Mouse (Mus musculus) midbrain, embryonic 14.5 days (tissue): ENCODE results near the gene Syt1. TPM values are rescaled to one million over a fixed set of nuclear protein-coding genes. Genes with fewer than 3 reads are reported as not detected.
A peak's percentile ranks its signal among the peaks of the same experiment; 100 is the strongest.

Experiments used
- ATAC-seq: fragments of 200-750 bp; cut with Nextera tagmentation; 2 replicates; pipeline ENCODE4 v1.8.0; 2017; ENCODE audit warnings: moderate number of reproducible peaks, moderate library complexity; ENCODE audit not compliant: low FRiP score, low TSS enrichment
- DNase-seq: peaks from one replicate; pipeline ENCODE4 v3.0.0-alpha.2; 2015
- H3K27ac ChIP-seq: fragments of 300-500 bp; sonication (generic); replicated peaks from 2 replicates; pipeline ENCODE4 v1.5.1; 2014; ENCODE audit warnings: mild to moderate bottlenecking, low read depth, low read length, moderate library complexity
- H3K27me3 ChIP-seq: fragments of 300-500 bp; sonication (generic); 2 replicates; pipeline ENCODE4 v1.6.1; 2014; ENCODE audit warnings: low read length, control low read depth, mixed read lengths; ENCODE audit not compliant: control insufficient read depth, insufficient read depth
- H3K36me3 ChIP-seq: fragments of 300-500 bp; sonication (generic); 2 replicates; pipeline ENCODE4 v1.6.1; 2014; ENCODE audit warnings: low read length, control low read depth; ENCODE audit not compliant: control insufficient read depth, insufficient read depth
- H3K4me1 ChIP-seq: fragments of 300-500 bp; sonication (generic); 2 replicates; pipeline ENCODE4 v1.6.1; 2014; ENCODE audit warnings: mild to moderate bottlenecking, antibody characterized with exemption, low read length, control low read depth; ENCODE audit not compliant: control insufficient read depth, insufficient read depth
- H3K4me2 ChIP-seq: fragments of 300-500 bp; sonication (generic); 2 replicates; pipeline ENCODE4 v1.6.1; 2014; ENCODE audit warnings: mild to moderate bottlenecking, low read length, moderate library complexity
- H3K4me3 ChIP-seq: fragments of 300-500 bp; sonication (generic); replicated peaks from 2 replicates; pipeline ENCODE4 v1.5.1; 2014; ENCODE audit warnings: low read depth, low read length
- H3K9ac ChIP-seq: fragments of 300-500 bp; sonication (generic); replicated peaks from 2 replicates; pipeline ENCODE4 v1.6.1; 2014; ENCODE audit warnings: mild to moderate bottlenecking, low read length, moderate library complexity
- H3K9me3 ChIP-seq: fragments of 300-500 bp; sonication (generic); 2 replicates; pipeline ENCODE4 v1.6.1; 2016; ENCODE audit warnings: low read length, control low read depth, mixed read lengths; ENCODE audit not compliant: control insufficient read depth
- WGBS: fragments of 180-500 bp; shearing (Covaris S2); extraction: QIAGEN DNeasy Blood & Tissue Kit; methylation state at CpG from one replicate; pipeline ENCODE4 v1.1.7; 2014; 5-methylcytosine and 5-hydroxymethylcytosine counted together
- polyA plus RNA-seq: library from polyadenylated mRNA; unstranded; fragments of >200 nt; fragmentation: Nextera tagmentation; extraction: Ambion mirVana; gene quantifications from 2 replicates; pipeline ENCODE4 v1.2.1, GENCODE M21; 2014

Syt1 gene
- polyA plus RNA-seq, 1 experiment from 2014 or later: 103 TPM

GRCm38 (mm10) chr10:108679675-108680390, 330.9 kb downstream of the Syt1 start:
- peak; percentile 74 for DNase-seq
- WGBS: 54% methylated on average over 14 of the region's 14 CpGs
- Histone ChIP-seq H3K9ac (no peak overlapping the region), H3K27me3 (no peaks in the 10 kb centered on the region), H3K4me1 (peaks cover 8% of the 10 kb centered on the region; the same call in 1 of the 2 replicates), H3K36me3 (no peaks in the 10 kb centered on the region), H3K27ac (peak overlapping the region; percentile 57), H3K4me2 (no peak overlapping the region), H3K4me3 (no peak overlapping the region), H3K9me3 (no peaks in the 10 kb centered on the region)
- ATAC-seq: peak; percentile 69

- no peaks in the 10 kb centered on the region for H3K9me3 ChIP-seq
- 67% methylated on average over 8 of the region's 8 CpGs for WGBS
- H3K27ac ChIP-seq: no peak overlapping the region
- ATAC-seq (no peak), DNase-seq (no peak)
- no peak overlapping the region for H3K9ac ChIP-seq
- no peaks in the 10 kb centered on the region for H3K27me3 ChIP-seq
- no peaks in the 10 kb centered on the region for H3K36me3 ChIP-seq
- H3K4me1 ChIP-seq: peaks cover 8% of the 10 kb centered on the region; the same call in 1 of the 2 replicates
- H3K4me3 ChIP-seq: no peak overlapping the region
- H3K4me2 ChIP-seq: no peak overlapping the region
These were observed 333.7 kb downstream of the Syt1 start for GRCm38 (mm10) chr10:108677053-108677452.

GRCm38 (mm10) chr10:108668944-108669343, 341.8 kb downstream of the Syt1 start:
- no peak overlapping the region for H3K27ac ChIP-seq
- no peaks in the 10 kb centered on the region for H3K9me3 ChIP-seq
- no peaks in the 10 kb centered on the region for H3K4me1 ChIP-seq
- no peak overlapping the region for H3K4me3 ChIP-seq
- H3K4me2 ChIP-seq: no peak overlapping the region
- no peaks in the 10 kb centered on the region for H3K27me3 ChIP-seq
- DNase-seq (no peak), ATAC-seq (no peak)
- no peak overlapping the region for H3K9ac ChIP-seq
- WGBS: 89% methylated on average over 3 of the region's 3 CpGs
- H3K36me3 ChIP-seq: no peaks in the 10 kb centered on the region

- 81% methylated on average over 3 of the region's 3 CpGs for WGBS
- H3K9me3 ChIP-seq: no peaks in the 10 kb centered on the region
- no peak overlapping the region for H3K4me2 ChIP-seq
- DNase-seq (no peak), ATAC-seq (no peak)
- no peaks in the 10 kb centered on the region for H3K4me1 ChIP-seq
- H3K27ac ChIP-seq: no peak overlapping the region
- no peak overlapping the region for H3K4me3 ChIP-seq
- H3K27me3 ChIP-seq: no peaks in the 10 kb centered on the region
- H3K36me3 ChIP-seq: no peaks in the 10 kb centered on the region
- no peak overlapping the region for H3K9ac ChIP-seq
These were observed 350.5 kb downstream of the Syt1 start for GRCm38 (mm10) chr10:108660295-108660694.

- no peaks in the 10 kb centered on the region for H3K36me3 ChIP-seq
- no peak for DNase-seq
- no peaks in the 10 kb centered on the region for H3K27me3 ChIP-seq
- 77% methylated on average over 2 of the region's 2 CpGs for WGBS
- no peak overlapping the region for H3K4me2 ChIP-seq
- no peak overlapping the region for H3K9ac ChIP-seq
- ATAC-seq: no peak
- no peaks in the 10 kb centered on the region for H3K4me1 ChIP-seq
- no peaks in the 10 kb centered on the region for H3K9me3 ChIP-seq
- no peak overlapping the region for H3K4me3 ChIP-seq
- no peak overlapping the region for H3K27ac ChIP-seq
These were observed 352.5 kb downstream of the Syt1 start for GRCm38 (mm10) chr10:108658300-108658699.

- H3K27ac ChIP-seq: no peak overlapping the region
- H3K4me3 ChIP-seq: no peak overlapping the region
- DNase-seq (no peak), ATAC-seq (no peak)
- H3K4me2 ChIP-seq: no peak overlapping the region
- H3K9ac ChIP-seq: no peak overlapping the region
- no peaks in the 10 kb centered on the region for H3K9me3 ChIP-seq
- no peaks in the 10 kb centered on the region for H3K4me1 ChIP-seq
- H3K36me3 ChIP-seq: no peaks in the 10 kb centered on the region
- H3K27me3 ChIP-seq: no peaks in the 10 kb centered on the region
These were observed 353.1 kb downstream of the Syt1 start for GRCm38 (mm10) chr10:108657669-108658068.

GRCm38 (mm10) chr10:108656898-108657297, 353.9 kb downstream of the Syt1 start:
- Histone ChIP-seq H3K4me3 (no peak overlapping the region), H3K36me3 (no peaks in the 10 kb centered on the region), H3K27ac (no peak overlapping the region), H3K9me3 (no peaks in the 10 kb centered on the region), H3K9ac (no peak overlapping the region), H3K4me2 (no peak overlapping the region), H3K4me1 (no peaks in the 10 kb centered on the region), H3K27me3 (no peaks in the 10 kb centered on the region)
- 94% methylated on average over 4 of the region's 4 CpGs for WGBS
- no peak for ATAC-seq
- no peak for DNase-seq

GRCm38 (mm10) chr10:108655074-108655473, 355.7 kb downstream of the Syt1 start:
- no peaks in the 10 kb centered on the region for H3K9me3 ChIP-seq
- no peaks in the 10 kb centered on the region for H3K36me3 ChIP-seq
- H3K27ac ChIP-seq: no peak overlapping the region
- ATAC-seq (no peak), DNase-seq (no peak)
- H3K9ac ChIP-seq: no peak overlapping the region
- no peaks in the 10 kb centered on the region for H3K27me3 ChIP-seq
- 97% methylated on average over 11 of the region's 11 CpGs for WGBS
- no peak overlapping the region for H3K4me3 ChIP-seq
- no peak overlapping the region for H3K4me2 ChIP-seq
- H3K4me1 ChIP-seq: no peaks in the 10 kb centered on the region

- H3K4me2 ChIP-seq: no peak overlapping the region
- H3K9me3 ChIP-seq: no peaks in the 10 kb centered on the region
- no peaks in the 10 kb centered on the region for H3K4me1 ChIP-seq
- H3K27ac ChIP-seq: no peak overlapping the region; the same call in 1 of the 2 replicates
- no peaks in the 10 kb centered on the region for H3K27me3 ChIP-seq
- H3K9ac ChIP-seq: no peak overlapping the region
- no peak overlapping the region for H3K4me3 ChIP-seq
- DNase-seq (no peak), ATAC-seq (no peak)
- H3K36me3 ChIP-seq: no peaks in the 10 kb centered on the region
- 77% methylated on average over 8 of the region's 8 CpGs for WGBS
These were observed 358.0 kb downstream of the Syt1 start for GRCm38 (mm10) chr10:108652831-108653230.
